Mouse (Mus musculus): ENCODE measurements at regions not wholly inside any gene's neighbourhood (a gene's known extent, or its start where the extent isn't known, plus 50 kb on each side); places are given as distances from the start of the nearest gene placed in this dataset.

DNA sequence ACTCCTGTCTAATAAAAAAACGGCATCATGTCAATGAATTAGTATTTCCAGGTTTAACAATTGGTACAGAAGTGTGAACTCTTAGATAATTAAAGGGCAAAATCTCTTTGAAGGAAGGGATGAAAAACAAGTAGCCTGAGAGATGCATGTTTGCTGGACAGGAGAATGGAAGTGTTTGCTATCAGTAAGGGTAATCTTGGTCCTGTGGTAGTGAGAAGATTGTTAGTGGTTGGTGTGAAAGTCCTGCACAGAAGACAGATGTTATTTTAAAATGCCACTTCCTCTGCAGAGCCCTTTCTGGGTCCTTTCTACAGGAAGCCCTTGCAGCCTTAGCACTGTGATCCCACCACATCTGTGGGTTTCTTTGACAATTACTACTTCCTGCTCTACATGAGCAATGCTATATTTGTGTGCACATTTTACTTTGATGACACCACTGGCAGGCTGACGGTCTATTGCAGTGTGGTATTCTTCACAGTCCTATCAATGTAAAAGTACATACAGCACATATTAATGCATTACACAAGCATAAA is 108.8 kb downstream of the Gm10295 start:
- 74% methylated on average over 2 of the region's 2 CpGs for WGBS
- Histone ChIP-seq H3K9me3 (ENCODE audit: control insufficient read depth, low read length) (no peaks in the 10 kb centered on the region), H3K36me3 (ENCODE audit: control insufficient read depth, insufficient read depth, low read length) (no peaks in the 10 kb centered on the region), H3K4me1 (ENCODE audit: control insufficient read depth, insufficient read depth, low read length) (no peaks in the 10 kb centered on the region), H3K27me3 (replicated peaks; ENCODE audit: control insufficient read depth, insufficient read depth, low read length) (no peaks in the 10 kb centered on the region), H3K27ac (ENCODE audit: low read length) (no peak overlapping the region), H3K4me3 (ENCODE audit: low read length) (no peak overlapping the region), H3K4me2 (ENCODE audit: low read depth, low read length) (no peak overlapping the region), H3K9ac (ENCODE audit: low read depth, low read length) (no peak overlapping the region)
- no peak for ATAC-seq

DNA sequence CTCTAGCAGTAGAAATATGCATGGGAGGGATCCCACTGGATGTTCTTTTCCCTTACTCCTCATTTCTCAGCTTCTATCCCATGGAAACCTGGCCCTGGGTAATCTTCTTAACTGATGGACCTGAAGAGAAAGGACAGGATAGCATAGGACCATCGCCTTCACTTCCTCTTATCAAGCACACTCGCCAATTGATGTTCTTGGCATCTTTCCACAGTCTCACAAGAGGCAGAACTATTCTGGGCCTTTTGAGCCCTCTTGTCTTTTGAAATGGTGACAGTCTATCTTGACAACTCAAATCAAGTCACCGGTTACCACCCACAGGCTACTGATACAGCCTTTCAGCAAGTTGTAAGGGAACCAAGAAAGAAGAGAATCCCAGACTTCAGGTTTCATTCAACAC is 112.1 kb downstream of the Gm10295 start:
- Histone ChIP-seq H3K4me2 (ENCODE audit: low read depth, low read length) (no peak overlapping the region), H3K27me3 (replicated peaks; ENCODE audit: control insufficient read depth, insufficient read depth, low read length) (no peaks in the 10 kb centered on the region), H3K4me1 (ENCODE audit: control insufficient read depth, insufficient read depth, low read length) (0 out of 2 replicates have a peak, but pooled peaks cover 8% of the 10 kb centered on the region), H3K4me3 (ENCODE audit: low read length) (no peak overlapping the region), H3K9me3 (ENCODE audit: control insufficient read depth, low read length) (no peaks in the 10 kb centered on the region), H3K27ac (ENCODE audit: low read length) (no peak overlapping the region), H3K9ac (ENCODE audit: low read depth, low read length) (no peak overlapping the region), H3K36me3 (ENCODE audit: control insufficient read depth, insufficient read depth, low read length) (no peaks in the 10 kb centered on the region)
- ATAC-seq, result no peak
- WGBS, result 88% methylated on average over 3 of the region's 3 CpGs

DNA sequence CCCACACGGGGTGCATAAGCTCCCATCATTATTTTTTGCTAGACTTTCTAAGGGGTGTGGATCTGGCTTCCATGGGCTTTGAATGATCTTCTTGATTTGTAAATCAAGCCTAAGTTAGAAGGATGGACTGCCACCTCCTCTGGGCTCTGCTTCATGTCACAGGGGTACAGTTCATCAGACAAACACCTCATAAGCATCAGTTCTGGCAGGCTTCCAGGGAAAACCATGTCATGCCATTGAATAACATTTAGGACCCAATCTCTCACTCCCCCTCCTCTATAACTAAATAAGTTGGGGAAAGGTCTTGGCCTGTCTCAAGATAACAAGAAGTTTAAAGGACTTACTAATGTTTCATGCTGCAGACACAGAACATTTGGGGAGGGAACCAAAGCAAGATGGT is 115.0 kb downstream of the Gm10295 start:
- Histone ChIP-seq H3K27me3 (replicated peaks; ENCODE audit: control insufficient read depth, insufficient read depth, low read length) (no peaks in the 10 kb centered on the region), H3K4me1 (ENCODE audit: control insufficient read depth, insufficient read depth, low read length) (0 out of 2 replicates have a peak, but pooled peaks cover 8% of the 10 kb centered on the region), H3K9ac (ENCODE audit: low read depth, low read length) (no peak overlapping the region), H3K4me3 (ENCODE audit: low read length) (no peak overlapping the region), H3K9me3 (ENCODE audit: control insufficient read depth, low read length) (no peaks in the 10 kb centered on the region), H3K4me2 (ENCODE audit: low read depth, low read length) (no peak overlapping the region), H3K27ac (ENCODE audit: low read length) (no peak overlapping the region), H3K36me3 (ENCODE audit: control insufficient read depth, insufficient read depth, low read length) (no peaks in the 10 kb centered on the region)
- 40% methylated on average over 1 of the region's 1 CpGs for WGBS
- ATAC-seq, result no peak

DNA sequence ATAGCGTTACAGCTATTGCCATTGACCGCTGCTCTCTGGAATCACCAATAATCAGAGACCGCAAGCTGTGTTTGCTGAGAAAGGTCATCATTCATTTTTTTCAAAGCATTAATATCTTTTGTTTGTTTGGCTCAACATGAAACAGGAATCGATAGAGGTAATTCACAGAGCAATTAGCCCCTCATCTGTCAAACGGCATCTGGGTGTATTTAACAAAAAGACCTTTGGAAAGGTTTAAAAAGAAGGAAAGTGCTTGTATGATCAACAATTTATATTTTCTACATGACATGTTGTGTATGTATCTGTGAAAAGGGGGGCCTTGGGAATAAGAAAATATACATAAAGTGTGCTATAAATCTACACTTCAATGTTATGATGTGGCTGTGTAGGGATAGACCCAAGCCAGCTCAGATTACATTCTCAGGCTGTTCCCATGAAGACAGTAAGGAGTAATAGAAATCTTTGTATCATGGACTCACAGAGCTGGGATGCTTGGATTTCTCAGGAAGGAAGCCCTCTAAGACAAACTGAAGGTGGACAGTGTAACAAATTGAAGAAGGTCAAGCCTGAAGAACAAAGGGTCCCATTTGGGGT is 117.0 kb downstream of the Gm10295 start:
- Histone ChIP-seq H3K4me1 (ENCODE audit: control insufficient read depth, insufficient read depth, low read length) (0 out of 2 replicates have a peak, but pooled peaks cover 8% of the 10 kb centered on the region), H3K4me3 (ENCODE audit: low read length) (no peak overlapping the region), H3K27ac (ENCODE audit: low read length) (peak overlapping the region; percentile 55), H3K9ac (ENCODE audit: low read depth, low read length) (no peak overlapping the region), H3K9me3 (ENCODE audit: control insufficient read depth, low read length) (no peaks in the 10 kb centered on the region), H3K27me3 (replicated peaks; ENCODE audit: control insufficient read depth, insufficient read depth, low read length) (no peaks in the 10 kb centered on the region), H3K36me3 (ENCODE audit: control insufficient read depth, insufficient read depth, low read length) (no peaks in the 10 kb centered on the region), H3K4me2 (ENCODE audit: low read depth, low read length) (peak overlapping the region; percentile 11; the same call in 1 of the 2 replicates)
- 27% methylated on average over 5 of the region's 5 CpGs for WGBS
- peak; percentile 64; the same call in 1 of the 2 replicates for ATAC-seq

DNA sequence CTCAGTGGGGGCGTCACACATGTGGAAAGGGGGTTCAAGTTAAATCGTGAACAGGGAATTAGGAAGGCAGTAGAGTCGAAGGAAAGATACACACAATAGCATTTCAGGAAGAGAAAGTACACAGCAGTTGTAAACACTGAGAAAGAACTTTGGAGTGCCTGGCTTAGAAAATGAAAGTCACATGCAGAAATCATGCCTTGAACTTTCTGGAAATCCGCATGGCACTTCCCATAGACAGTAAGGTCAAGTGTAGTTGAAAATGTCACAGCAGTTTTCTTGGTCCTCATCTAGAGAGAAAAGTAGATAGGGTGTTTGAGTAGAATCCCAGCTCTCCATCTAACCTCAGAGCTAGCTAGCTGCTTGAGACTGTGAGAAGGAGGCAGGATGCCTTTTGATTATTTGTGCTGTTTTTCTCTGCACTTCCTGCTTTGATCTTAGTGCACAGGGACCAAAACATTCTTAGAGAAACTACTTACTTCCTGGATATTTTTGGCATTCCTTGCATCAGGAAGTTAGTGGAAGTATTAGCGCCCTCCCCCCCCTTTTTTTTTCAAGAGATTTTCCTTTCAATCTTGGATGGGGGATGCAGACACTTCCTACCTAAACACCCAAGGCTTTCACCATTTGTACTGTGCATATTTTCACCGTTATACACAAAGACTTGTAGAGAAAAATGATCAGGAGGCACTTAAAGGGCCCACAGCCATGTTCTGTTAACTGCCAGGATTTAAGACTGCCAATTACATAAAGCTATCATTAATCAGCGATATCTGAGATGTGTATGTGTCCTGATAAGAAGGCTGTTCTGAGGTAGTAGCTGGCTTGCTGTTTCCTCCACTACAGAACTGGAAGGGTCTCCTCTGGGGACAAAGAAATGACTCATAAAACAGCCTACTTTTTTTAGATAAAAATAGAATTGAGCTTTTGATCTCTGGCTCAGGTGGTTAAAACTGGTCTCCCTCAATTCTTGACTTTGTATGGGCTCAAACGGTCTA is 118.2 kb downstream of the Gm10295 start:
- 57% methylated on average over 8 of the region's 8 CpGs for WGBS
- Histone ChIP-seq H3K27ac (ENCODE audit: low read length) (no peak overlapping the region), H3K4me1 (ENCODE audit: control insufficient read depth, insufficient read depth, low read length) (0 out of 2 replicates have a peak, but pooled peaks cover 8% of the 10 kb centered on the region), H3K9me3 (ENCODE audit: control insufficient read depth, low read length) (no peaks in the 10 kb centered on the region), H3K27me3 (replicated peaks; ENCODE audit: control insufficient read depth, insufficient read depth, low read length) (no peaks in the 10 kb centered on the region), H3K36me3 (ENCODE audit: control insufficient read depth, insufficient read depth, low read length) (no peaks in the 10 kb centered on the region), H3K4me2 (ENCODE audit: low read depth, low read length) (no peak overlapping the region), H3K4me3 (ENCODE audit: low read length) (no peak overlapping the region), H3K9ac (ENCODE audit: low read depth, low read length) (no peak overlapping the region)
- ATAC-seq, result no peak

DNA sequence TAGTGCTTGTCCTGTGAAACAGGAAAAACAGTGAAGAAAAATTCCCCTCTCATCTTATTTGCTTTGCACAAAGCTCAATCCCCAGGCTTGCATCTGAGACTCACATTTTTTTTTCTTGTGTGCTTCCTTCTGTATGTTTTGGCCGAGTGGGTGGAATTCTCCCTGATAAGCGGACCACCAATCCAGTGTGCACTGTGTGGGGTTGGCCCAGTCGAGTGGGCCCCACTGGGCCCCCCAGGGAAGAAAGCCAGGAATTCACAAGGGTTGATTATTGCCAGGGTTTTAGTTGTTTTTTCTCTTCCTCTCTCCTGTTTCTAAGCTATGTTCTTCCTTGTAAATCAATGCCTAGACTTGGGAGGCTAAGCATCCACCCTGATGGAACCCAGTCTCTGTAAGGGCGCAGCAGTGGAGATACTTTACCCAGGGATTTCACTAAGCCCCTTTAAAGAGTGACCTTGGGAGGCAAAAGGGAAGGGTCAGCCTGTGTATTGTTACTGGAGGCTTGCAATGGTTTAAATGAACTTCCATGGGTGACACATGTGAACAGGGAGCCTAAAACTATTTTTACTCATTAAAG is 120.3 kb downstream of the Gm10295 start:
- Histone ChIP-seq H3K27me3 (replicated peaks; ENCODE audit: control insufficient read depth, insufficient read depth, low read length) (no peaks in the 10 kb centered on the region), H3K27ac (ENCODE audit: low read length) (no peak overlapping the region), H3K4me2 (ENCODE audit: low read depth, low read length) (no peak overlapping the region), H3K4me1 (ENCODE audit: control insufficient read depth, insufficient read depth, low read length) (0 out of 2 replicates have a peak, but pooled peaks cover 8% of the 10 kb centered on the region), H3K9ac (ENCODE audit: low read depth, low read length) (no peak overlapping the region), H3K9me3 (ENCODE audit: control insufficient read depth, low read length) (no peaks in the 10 kb centered on the region), H3K4me3 (ENCODE audit: low read length) (no peak overlapping the region), H3K36me3 (ENCODE audit: control insufficient read depth, insufficient read depth, low read length) (no peaks in the 10 kb centered on the region)
- no peak for ATAC-seq
- WGBS, result 48% methylated on average over 4 of the region's 4 CpGs

DNA sequence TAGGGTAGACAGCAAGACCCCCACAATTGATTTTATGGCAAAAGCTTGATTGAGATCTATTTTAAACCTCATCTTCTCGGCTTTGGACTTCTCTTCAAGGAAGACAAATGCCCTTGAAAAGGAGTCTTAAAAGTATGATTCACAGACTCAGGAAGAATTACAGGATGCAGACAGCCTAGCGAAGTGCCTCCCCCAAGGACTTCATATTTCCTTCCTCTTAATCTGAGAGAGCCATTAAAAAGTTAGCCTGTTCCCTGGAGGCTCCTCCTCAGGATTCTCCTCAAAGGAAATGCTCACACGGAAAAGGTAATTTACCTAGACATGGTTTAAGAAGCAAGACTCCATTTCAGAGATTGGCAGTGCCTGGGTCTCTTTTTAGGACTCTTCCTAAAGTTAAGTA is 122.1 kb downstream of the Gm10295 start:
- no peak for ATAC-seq
- Histone ChIP-seq H3K4me2 (ENCODE audit: low read depth, low read length) (no peak overlapping the region), H3K36me3 (ENCODE audit: control insufficient read depth, insufficient read depth, low read length) (no peaks in the 10 kb centered on the region), H3K27ac (ENCODE audit: low read length) (no peak overlapping the region), H3K4me3 (ENCODE audit: low read length) (no peak overlapping the region), H3K27me3 (replicated peaks; ENCODE audit: control insufficient read depth, insufficient read depth, low read length) (no peaks in the 10 kb centered on the region), H3K9me3 (ENCODE audit: control insufficient read depth, low read length) (no peaks in the 10 kb centered on the region), H3K4me1 (ENCODE audit: control insufficient read depth, insufficient read depth, low read length) (no peaks in the 10 kb centered on the region), H3K9ac (ENCODE audit: low read depth, low read length) (no peak overlapping the region)
- 62% methylated on average over 3 of the region's 3 CpGs for WGBS

DNA sequence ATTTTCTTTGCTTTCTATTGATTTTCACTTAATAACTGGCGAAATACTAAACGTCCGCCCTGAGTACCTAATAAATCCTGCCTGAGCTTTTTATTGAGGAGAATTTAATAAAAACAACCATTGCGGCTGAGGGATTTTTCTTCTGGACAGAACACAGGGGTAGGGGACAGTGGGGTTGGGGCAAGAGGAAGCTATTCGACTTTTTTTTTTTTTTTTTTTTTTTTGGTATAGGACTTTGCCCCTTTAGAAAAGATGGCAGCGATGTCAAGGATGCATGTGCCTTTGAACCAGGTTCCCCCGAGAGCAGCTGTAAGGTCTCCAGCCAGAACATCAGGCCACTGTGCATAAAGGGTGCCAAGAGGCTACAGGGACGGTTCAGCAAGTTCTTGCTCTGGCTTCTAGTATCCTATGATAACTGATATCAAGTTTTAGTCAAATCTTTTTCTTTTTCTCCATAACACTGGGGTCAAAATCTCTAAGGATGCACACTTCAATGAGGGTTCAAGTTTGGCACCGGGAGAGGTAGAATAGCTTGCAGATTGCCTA is 126.9 kb downstream of the Gm10295 start:
- H3K4me3 ChIP-seq (ENCODE audit: low read length), result no peak overlapping the region
- H3K27ac ChIP-seq (ENCODE audit: low read length), result no peak overlapping the region
- ATAC-seq, result no peak
- 54% methylated on average over 9 of the region's 9 CpGs for WGBS
- H3K4me1 ChIP-seq (ENCODE audit: control insufficient read depth, insufficient read depth, low read length), result no peaks in the 10 kb centered on the region
- H3K36me3 ChIP-seq (ENCODE audit: control insufficient read depth, insufficient read depth, low read length), result no peaks in the 10 kb centered on the region
- no peak overlapping the region for H3K9ac ChIP-seq (ENCODE audit: low read depth, low read length)
- no peaks in the 10 kb centered on the region for H3K9me3 ChIP-seq (ENCODE audit: control insufficient read depth, low read length)
- H3K27me3 ChIP-seq (replicated peaks; ENCODE audit: control insufficient read depth, insufficient read depth, low read length), result no peaks in the 10 kb centered on the region
- H3K4me2 ChIP-seq (ENCODE audit: low read depth, low read length), result peak overlapping the region; percentile 34
